Mouse (Mus musculus): ENCODE measurements around the gene Zfp459. TPM values are rescaled to one million over a fixed set of nuclear protein-coding genes. Genes with fewer than 3 reads are reported as not detected.
"Not testable (repeated sequence)": the region's sequence is repeated elsewhere in the genome, so short reads cannot be mapped to it uniquely, and the experiment has no call there.

The Zfp459 gene
- polyA plus RNA-seq, 1 experiment, result 0.07 TPM

GRCm38 (mm10) chr13:67416811-67417210 is 4.4 kb downstream of the Zfp459 start:
- TF ChIP-seq GATA1 (IDR thresholded peaks at IDR 0.05; ENCODE audit: borderline replicate concordance, low read length), result no peak
- no peak for TF ChIP-seq FLI1 (IDR thresholded peaks at IDR 0.05; ENCODE audit: low read length)
- Histone ChIP-seq H3K4me1 (peaks cover 16% of the 10 kb centered on the region), H3K9me3 (no peaks in the 10 kb centered on the region), H3K4me3 (replicated peaks) (no peak overlapping the region), H3K27me3 (replicated peaks) (no peaks in the 10 kb centered on the region), H3K36me3 (replicated peaks; ENCODE audit: low read length) (peaks cover 8% of the 10 kb centered on the region)

- TF ChIP-seq GATA1 (IDR thresholded peaks at IDR 0.05; ENCODE audit: borderline replicate concordance, low read length) (no peak), FLI1 (IDR thresholded peaks at IDR 0.05; ENCODE audit: low read length) (no peak)
- H3K36me3 ChIP-seq (replicated peaks; ENCODE audit: low read length), result peaks cover 17% of the 10 kb centered on the region
- no peak overlapping the region for H3K4me3 ChIP-seq (replicated peaks)
- H3K9me3 ChIP-seq, result no peaks in the 10 kb centered on the region
- no peaks in the 10 kb centered on the region for H3K27me3 ChIP-seq (replicated peaks)
- peaks cover 7% of the 10 kb centered on the region for H3K4me1 ChIP-seq
These were observed 5.5 kb downstream of the Zfp459 start for GRCm38 (mm10) chr13:67415759-67416158.

GRCm38 (mm10) chr13:67413634-67414033 is 7.6 kb downstream of the Zfp459 start:
- not testable (repeated sequence) for H3K9me3 ChIP-seq; H3K4me3 ChIP-seq (replicated peaks); H3K4me1 ChIP-seq; H3K27me3 ChIP-seq (replicated peaks)
- peaks cover 20% of the 10 kb centered on the region for H3K36me3 ChIP-seq (replicated peaks; ENCODE audit: low read length)

GRCm38 (mm10) chr13:67399183-67399903 is 21.9 kb downstream of the Zfp459 start, which contains the start of gene Zfp429:
Gene Zfp429 (minus strand): TSS chr13:67399819.
- Histone ChIP-seq H3K4me1 (peaks cover 12% of the 10 kb centered on the region; the same call in 1 of the 2 replicates), H3K4me3 (replicated peaks) (peak within 1 kb of the TSS; percentile 90)
- not testable (repeated sequence) for H3K36me3 ChIP-seq (replicated peaks; ENCODE audit: low read length); H3K27me3 ChIP-seq (replicated peaks); H3K9me3 ChIP-seq

GRCm38 (mm10) chr13:67376255-67376654 is 45.0 kb downstream of the Zfp459 start:
- H3K36me3 ChIP-seq (replicated peaks; ENCODE audit: low read length); H3K27me3 ChIP-seq (replicated peaks); H3K9me3 ChIP-seq; H3K4me1 ChIP-seq; H3K4me3 ChIP-seq (replicated peaks): not testable (repeated sequence)

- H3K36me3 ChIP-seq (replicated peaks; ENCODE audit: low read length); H3K9me3 ChIP-seq; H3K4me1 ChIP-seq; H3K27me3 ChIP-seq (replicated peaks): not testable (repeated sequence)
- H3K4me3 ChIP-seq (replicated peaks), result peak within 1 kb of the TSS; percentile 93
These were observed 45.9 kb downstream of the Zfp459 start, which contains the start of the genes Gm28041 and Zfp456 for GRCm38 (mm10) chr13:67375050-67375911. Gene Gm28041 (minus strand): TSS chr13:67375733. Gene Zfp456 (minus strand): TSS chr13:67375810.

- Histone ChIP-seq H3K36me3 (replicated peaks; ENCODE audit: low read length) (no peaks in the 10 kb centered on the region), H3K9me3 (no peaks in the 10 kb centered on the region), H3K4me1 (peaks cover 14% of the 10 kb centered on the region), H3K27me3 (replicated peaks) (no peaks in the 10 kb centered on the region), H3K4me3 (replicated peaks) (peak within 1 kb of the TSS; percentile 93)
- TF ChIP-seq FLI1 (IDR thresholded peaks at IDR 0.05; ENCODE audit: low read length) (no peak), GATA1 (IDR thresholded peaks at IDR 0.05; ENCODE audit: borderline replicate concordance, low read length) (no peak)
These were observed 61.0 kb downstream of the Zfp459 start, which contains the start of the genes Gm28044 and Zfp953 for GRCm38 (mm10) chr13:67360131-67360744. Gene Gm28044 (minus strand): TSS chr13:67360536. Gene Zfp953 (minus strand): TSS chr13:67360605.

Other genes starting within 250 kb of the Zfp459 start
- 0.13 TPM in 1 of 2 replicates, not detected in the other for gene Rsl1, start 248.2 kb downstream of the Zfp459 start, polyA plus RNA-seq (2012; ENCODE audit: insufficient read depth, low replicate concordance)
- gene Zfp455, start 226.9 kb downstream of the Zfp459 start, polyA plus RNA-seq (2012; ENCODE audit: insufficient read depth, low replicate concordance), result 0.04 TPM in 1 of 2 replicates, not detected in the other
- gene Zfp458, start 143.0 kb downstream of the Zfp459 start, polyA plus RNA-seq (2012; ENCODE audit: insufficient read depth, low replicate concordance), result 0.06 TPM in 1 of 2 replicates, not detected in the other
- not detected in 2 replicates for gene Zfp457, start 114.9 kb downstream of the Zfp459 start, polyA plus RNA-seq (2012; ENCODE audit: insufficient read depth, low replicate concordance)
- 0.20 TPM in 1 of 2 replicates, not detected in the other for gene Zfp595, start 88.8 kb downstream of the Zfp459 start, polyA plus RNA-seq (2012; ENCODE audit: insufficient read depth, low replicate concordance)
- gene Gm28044, start 60.9 kb downstream of the Zfp459 start, polyA plus RNA-seq (2012; ENCODE audit: insufficient read depth, low replicate concordance), result not detected in 2 replicates
- 0.11 TPM in 1 of 2 replicates, not detected in the other for gene Zfp953, start 60.8 kb downstream of the Zfp459 start, polyA plus RNA-seq (2012; ENCODE audit: insufficient read depth, low replicate concordance)
- gene Gm28041, start 45.7 kb downstream of the Zfp459 start, polyA plus RNA-seq (2012; ENCODE audit: insufficient read depth, low replicate concordance), result not detected in 2 replicates
- gene Zfp456, start 45.6 kb downstream of the Zfp459 start, polyA plus RNA-seq (2012; ENCODE audit: insufficient read depth, low replicate concordance), result not detected in 2 replicates
- 0.08 TPM in 1 of 2 replicates, not detected in the other for gene Zfp429, start 21.6 kb downstream of the Zfp459 start, polyA plus RNA-seq (2012; ENCODE audit: insufficient read depth, low replicate concordance)
- 0.13 TPM in 1 of 2 replicates, not detected in the other for gene Zfp874a, start 30.2 kb upstream of the Zfp459 start, polyA plus RNA-seq (2012; ENCODE audit: insufficient read depth, low replicate concordance)
- not detected in 2 replicates for gene Zfp874b, start 62.8 kb upstream of the Zfp459 start, polyA plus RNA-seq (2012; ENCODE audit: insufficient read depth, low replicate concordance)
- gene Zfp58, start 79.1 kb upstream of the Zfp459 start, polyA plus RNA-seq (2012; ENCODE audit: insufficient read depth, low replicate concordance), result not detected in 2 replicates
- gene Gm26965, start 104.7 kb upstream of the Zfp459 start, polyA plus RNA-seq (2012; ENCODE audit: insufficient read depth, low replicate concordance), result not detected in 2 replicates
- gene Zfp87, start 104.8 kb upstream of the Zfp459 start, polyA plus RNA-seq (2012; ENCODE audit: insufficient read depth, low replicate concordance), result 0.17 TPM in 1 of 2 replicates, not detected in the other
- gene Zfp748, start 132.4 kb upstream of the Zfp459 start, polyA plus RNA-seq (2012; ENCODE audit: insufficient read depth, low replicate concordance), result 0.09 TPM in 1 of 2 replicates, not detected in the other
- 0.18 TPM in 1 of 2 replicates, not detected in the other for gene Zfp729b, start 188.3 kb upstream of the Zfp459 start, polyA plus RNA-seq (2012; ENCODE audit: insufficient read depth, low replicate concordance)
- not detected in 2 replicates for gene Gm49345, start 216.4 kb upstream of the Zfp459 start, polyA plus RNA-seq (2012; ENCODE audit: insufficient read depth, low replicate concordance)
- gene Zfp729a, start 216.4 kb upstream of the Zfp459 start, polyA plus RNA-seq (2012; ENCODE audit: insufficient read depth, low replicate concordance), result 0.26 TPM in 1 of 2 replicates, not detected in the other